Mouse (Mus musculus): Measurements from ENCODE around the gene Nans.

GRCm38 (mm10) chr4:46535840-46536361 lies 46.9 kb downstream of the Nans start, which contains the start of gene Trim14:
- TF ChIP-seq POLR2A (IDR thresholded peaks at IDR 0.05; ENCODE audit: insufficient read depth, low read length) (no peak), CTCF (IDR thresholded peaks at IDR 0.05; ENCODE audit: low read depth, low read length) (peak; percentile 43)

All from ES-Bruce4 (cell line).